Mouse (Mus musculus) heart, embryonic 14.5 days (tissue): Measurements from ENCODE around the gene AW822073. TPM values are rescaled to one million over a fixed set of nuclear protein-coding genes. Genes with fewer than 3 reads are reported as not detected.
"Not testable (repeated sequence)": the region's sequence is repeated elsewhere in the genome, so short reads cannot be mapped to it uniquely, and the experiment has no call there.

Source experiments
- ATAC-seq: fragments of 200-750 bp; cut with Nextera tagmentation; 2 replicates; pipeline ENCODE4 v1.8.0; 2017; ENCODE audit warnings: low read depth, moderate TSS enrichment; ENCODE audit not compliant: insufficient number of reproducible peaks, insufficient read depth, low FRiP score
- H3K27ac ChIP-seq, 2 experiments: fragments of 200-500 bp in 1 of 2; fragments of 300-500 bp in 1 of 2; sonication (generic) in 1 of 2; replicated peaks in 1 of 2; 2 replicates each; pipeline ENCODE4 v1.5.1; 2012 to 2014; ENCODE audit warnings: low read depth in 2 of 2, low read length in 2 of 2, control low read depth in 1 of 2, mild to moderate bottlenecking in 1 of 2, mixed read lengths in 1 of 2; ENCODE audit not compliant: control insufficient read depth in 1 of 2, insufficient read depth in 1 of 2
- H3K27me3 ChIP-seq: fragments of 300-500 bp; sonication (generic); 2 replicates; pipeline ENCODE4 v1.6.1; 2014; ENCODE audit warnings: mild to moderate bottlenecking, low read length, control low read depth; ENCODE audit not compliant: control insufficient read depth, insufficient read depth
- H3K36me3 ChIP-seq: fragments of 300-500 bp; sonication (generic); 2 replicates; pipeline ENCODE4 v1.6.1; 2014; ENCODE audit warnings: mild to moderate bottlenecking, control low read depth, low read length, mixed read lengths; ENCODE audit not compliant: control insufficient read depth, insufficient read depth
- H3K4me1 ChIP-seq, 2 experiments: fragments of 200-500 bp in 1 of 2; fragments of 300-500 bp in 1 of 2; sonication (generic) in 1 of 2; 2 replicates each; pipeline ENCODE4 v1.6.1; 2012 to 2014; ENCODE audit warnings: low read length in 2 of 2, control low read depth in 1 of 2, mixed read lengths in 1 of 2; ENCODE audit not compliant: control insufficient read depth in 2 of 2, insufficient read depth in 2 of 2
- H3K4me2 ChIP-seq: fragments of 300-500 bp; sonication (generic); 2 replicates; pipeline ENCODE4 v1.6.1; 2014; ENCODE audit warnings: mild to moderate bottlenecking, low read length
- H3K4me3 ChIP-seq, 2 experiments: fragments of 200-500 bp in 1 of 2; fragments of 300-500 bp in 1 of 2; sonication (generic) in 1 of 2; 2 replicates each; pipeline ENCODE4 v1.5.1; 2012 to 2014; ENCODE audit warnings: low read length in 2 of 2, mild to moderate bottlenecking in 2 of 2, control low read depth in 1 of 2, low read depth in 1 of 2, moderate library complexity in 1 of 2; ENCODE audit not compliant: control insufficient read depth in 1 of 2, insufficient read depth in 1 of 2
- H3K9ac ChIP-seq: fragments of 300-500 bp; sonication (generic); 2 replicates; pipeline ENCODE4 v1.6.1; 2014; ENCODE audit warnings: mild to moderate bottlenecking, low read length
- H3K9me3 ChIP-seq: fragments of 300-500 bp; sonication (generic); 2 replicates; pipeline ENCODE4 v1.6.1; 2016; ENCODE audit warnings: low read length, control low read depth; ENCODE audit not compliant: control insufficient read depth
- WGBS: fragments of 180-500 bp; shearing (Covaris S2); extraction: QIAGEN DNeasy Blood & Tissue Kit; methylation state at CpG from one replicate; pipeline ENCODE4 v1.1.7; 2014; 5-methylcytosine and 5-hydroxymethylcytosine counted together
- polyA plus RNA-seq: library from polyadenylated mRNA; unstranded; fragments of >200 nt; fragmentation: Nextera tagmentation; extraction: Ambion mirVana; gene quantifications from 2 replicates; pipeline ENCODE4 v1.2.1, GENCODE M21; 2014

AW822073 gene
- polyA plus RNA-seq, 1 experiment from 2014 or later, result not detected

DNA sequence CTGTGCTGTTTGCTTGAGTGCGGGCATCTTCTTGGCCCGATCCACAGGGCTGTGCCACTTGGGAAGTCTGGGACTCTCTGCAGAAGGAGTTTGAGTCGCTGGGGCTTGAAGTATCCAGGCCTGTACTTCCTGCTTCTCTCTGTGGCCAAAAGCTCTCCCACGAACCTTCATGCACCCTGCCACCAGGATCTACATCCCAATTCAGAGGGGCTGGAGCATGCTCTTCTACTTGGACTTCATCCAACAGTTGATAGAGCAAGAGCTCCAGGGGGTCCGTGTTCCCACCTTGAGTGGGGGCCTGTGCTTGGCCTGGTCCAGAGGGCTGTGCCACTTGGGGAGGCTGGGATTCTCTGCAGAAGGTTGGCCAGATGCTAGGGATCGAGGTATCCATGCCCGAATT is 6.4 kb upstream of the AW822073 start:
- not testable (repeated sequence) for H3K4me1 ChIP-seq, H3K4me2 ChIP-seq, H3K36me3 ChIP-seq, H3K27ac ChIP-seq, H3K27me3 ChIP-seq, H3K4me3 ChIP-seq, H3K9ac ChIP-seq
- ATAC-seq, result peak; percentile 49
- H3K9me3 ChIP-seq, result peaks cover 14% of the 10 kb centered on the region
- 76% methylated on average over 5 of the region's 7 CpGs for WGBS

DNA sequence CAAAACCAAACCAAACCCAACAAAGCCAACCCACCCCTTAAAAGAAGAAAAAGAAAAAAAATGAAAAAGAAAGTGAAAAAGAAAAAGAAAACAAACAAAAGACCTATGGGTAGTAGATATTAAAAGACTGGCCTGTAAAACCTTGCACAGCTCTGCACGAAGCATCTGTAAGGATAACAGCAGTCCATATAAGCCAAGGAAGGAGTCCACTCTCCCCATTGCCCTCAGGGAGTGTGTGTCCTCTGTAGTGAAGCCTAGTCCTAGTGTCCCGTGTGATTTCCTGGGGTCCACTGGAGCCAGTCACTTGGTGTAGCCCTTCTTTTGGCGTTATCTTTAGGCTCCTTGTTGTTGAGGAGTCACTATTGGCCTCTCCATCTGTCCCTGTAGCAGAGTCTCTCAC is 5.3 kb upstream of the AW822073 start:
- ATAC-seq, H3K4me2 ChIP-seq, H3K4me1 ChIP-seq, H3K4me3 ChIP-seq, H3K36me3 ChIP-seq, H3K9ac ChIP-seq, H3K27ac ChIP-seq, H3K27me3 ChIP-seq: not testable (repeated sequence)
- H3K9me3 ChIP-seq, result peaks cover 14% of the 10 kb centered on the region
- 38% methylated on average over 3 of the region's 3 CpGs for WGBS

GRCm38 (mm10) chr10:58227798-58228197 is 3.1 kb upstream of the AW822073 start:
- peaks cover 14% of the 10 kb centered on the region for H3K9me3 ChIP-seq
- H3K36me3 ChIP-seq, H3K4me2 ChIP-seq, H3K9ac ChIP-seq, H3K4me3 ChIP-seq, ATAC-seq, H3K27me3 ChIP-seq, H3K4me1 ChIP-seq, H3K27ac ChIP-seq: not testable (repeated sequence)
- WGBS, result 81% methylated on average over 2 of the region's 6 CpGs

GRCm38 (mm10) chr10:58226357-58226756 is 1.6 kb upstream of the AW822073 start:
- not testable (repeated sequence) for H3K27me3 ChIP-seq, H3K4me3 ChIP-seq, H3K9ac ChIP-seq, H3K27ac ChIP-seq, ATAC-seq, H3K4me1 ChIP-seq, H3K36me3 ChIP-seq, H3K9me3 ChIP-seq, H3K4me2 ChIP-seq
- 83% methylated on average over 4 of the region's 4 CpGs for WGBS

- not testable (repeated sequence) for H3K4me3 ChIP-seq, H3K27ac ChIP-seq, H3K4me2 ChIP-seq, H3K9me3 ChIP-seq, ATAC-seq, H3K27me3 ChIP-seq, H3K4me1 ChIP-seq, H3K9ac ChIP-seq, H3K36me3 ChIP-seq
- WGBS, result 78% methylated on average over 31 of the region's 31 CpGs
Measured at GRCm38 (mm10) chr10:58223972-58224805, 541 bp downstream of the AW822073 start.

DNA sequence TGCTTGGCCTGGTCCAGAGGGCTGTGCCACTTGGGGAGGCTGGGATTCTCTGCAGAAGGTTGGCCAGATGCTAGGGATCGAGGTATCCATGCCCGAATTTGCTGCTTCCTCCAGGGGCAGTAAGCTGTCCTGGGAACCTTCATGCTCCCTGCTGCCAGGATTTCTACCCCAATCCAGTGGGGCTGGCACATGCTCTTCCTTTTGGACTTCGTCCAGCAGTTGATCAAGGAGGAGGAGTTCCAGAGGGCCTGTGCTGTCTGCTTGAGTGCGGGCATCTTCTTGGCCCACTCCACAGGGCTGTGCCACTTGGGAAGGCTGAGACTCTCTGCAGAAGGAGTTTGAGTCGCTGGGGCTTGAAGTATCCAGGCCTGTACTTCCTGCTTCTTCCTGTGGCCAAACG is 1.6 kb downstream of the AW822073 start:
- not testable (repeated sequence) for ATAC-seq, H3K4me1 ChIP-seq
- WGBS, result 89% methylated on average over 3 of the region's 6 CpGs

GRCm38 (mm10) chr10:58221571-58221970 is 3.2 kb downstream of the AW822073 start:
- H3K4me1 ChIP-seq, H3K9ac ChIP-seq, H3K36me3 ChIP-seq, H3K4me2 ChIP-seq, H3K4me3 ChIP-seq, H3K9me3 ChIP-seq, H3K27me3 ChIP-seq, ATAC-seq, H3K27ac ChIP-seq: not testable (repeated sequence)
- WGBS, result 98% methylated on average over 2 of the region's 2 CpGs

More for the DNA sequence above, 1.6 kb downstream of the AW822073 start:
- H3K36me3 ChIP-seq, H3K4me2 ChIP-seq, H3K9ac ChIP-seq, H3K4me3 ChIP-seq, H3K27ac ChIP-seq, H3K27me3 ChIP-seq, H3K9me3 ChIP-seq: not testable (repeated sequence)

- ATAC-seq, result no peak
- WGBS, result 73% methylated on average over 6 of the region's 6 CpGs
- Histone ChIP-seq H3K27ac (no peak overlapping the region), H3K4me3 (no peak overlapping the region), H3K9me3 (peaks cover 4% of the 10 kb centered on the region; the same call in 1 of the 2 replicates), H3K4me1 (no peaks in the 10 kb centered on the region), H3K36me3 (no peaks in the 10 kb centered on the region), H3K4me2 (no peak overlapping the region), H3K9ac (no peak overlapping the region), H3K27me3 (no peaks in the 10 kb centered on the region)
Measured at GRCm38 (mm10) chr10:58220726-58221125, 4.0 kb downstream of the AW822073 start.
